Mouse (Mus musculus): ENCODE measurements around the gene Gm10354.
"Not testable (repeated sequence)": the region's sequence is repeated elsewhere in the genome, so short reads cannot be mapped to it uniquely, and the experiment has no call there.

The Gm10354 gene

DNA sequence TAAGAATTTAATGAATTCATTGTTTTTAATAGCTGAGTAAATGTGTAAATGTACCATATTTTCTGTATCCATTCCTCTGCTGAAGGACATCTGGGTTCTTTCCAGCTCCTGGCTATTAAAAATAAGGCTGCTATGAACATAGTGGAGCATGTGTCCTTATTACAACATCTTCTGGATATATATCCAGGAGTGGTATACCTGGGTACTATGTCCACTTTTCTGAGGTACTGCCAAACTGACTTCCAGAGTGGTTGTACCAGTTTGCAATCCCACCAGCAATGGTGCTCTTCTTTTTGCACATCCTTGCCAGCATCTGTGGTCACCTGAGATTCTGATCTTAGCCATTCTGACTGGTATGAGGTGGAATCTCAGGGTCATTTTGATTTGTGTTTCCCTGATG, 25.1 kb downstream of the Gm10354 start:
- not testable (repeated sequence) for DNase-seq

GRCm38 (mm10) chr5:14952749-14953148, 26.0 kb downstream of the Gm10354 start:
- not testable (repeated sequence) for DNase-seq

- not testable (repeated sequence) for DNase-seq
These were observed 26.9 kb downstream of the Gm10354 start for GRCm38 (mm10) chr5:14951822-14952221.

- DNase-seq, result not testable (repeated sequence)
These were observed 31.1 kb downstream of the Gm10354 start for GRCm38 (mm10) chr5:14947482-14948198.

GRCm38 (mm10) chr5:14945524-14945923, 33.2 kb downstream of the Gm10354 start:
- not testable (repeated sequence) for DNase-seq

DNA sequence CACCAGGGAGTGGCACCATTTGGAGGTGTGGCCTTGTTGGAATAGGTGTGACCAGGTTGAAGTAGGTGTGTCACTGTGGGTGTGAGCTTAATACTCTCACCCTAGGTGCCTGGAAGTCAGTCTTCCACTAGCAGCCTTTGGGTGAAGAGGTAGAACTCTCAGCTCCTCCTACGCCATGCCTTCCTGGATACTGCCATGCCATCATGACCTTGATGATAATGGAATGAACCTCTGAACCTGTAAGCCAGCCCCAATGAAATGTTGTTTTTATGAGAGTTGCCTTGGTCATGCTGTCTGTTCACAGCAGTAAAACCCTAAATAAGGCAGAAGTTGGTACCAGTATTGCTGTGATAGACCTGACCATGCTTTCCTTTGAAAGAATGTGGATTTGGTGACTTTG, 37.7 kb downstream of the Gm10354 start:
- DNase-seq, result not testable (repeated sequence)

GRCm38 (mm10) chr5:14938329-14938728, 40.4 kb downstream of the Gm10354 start, which contains the start of gene Speer4e:
Speer4e (minus strand) TSS chr5:14938429.
- not testable (repeated sequence) for DNase-seq

DNA sequence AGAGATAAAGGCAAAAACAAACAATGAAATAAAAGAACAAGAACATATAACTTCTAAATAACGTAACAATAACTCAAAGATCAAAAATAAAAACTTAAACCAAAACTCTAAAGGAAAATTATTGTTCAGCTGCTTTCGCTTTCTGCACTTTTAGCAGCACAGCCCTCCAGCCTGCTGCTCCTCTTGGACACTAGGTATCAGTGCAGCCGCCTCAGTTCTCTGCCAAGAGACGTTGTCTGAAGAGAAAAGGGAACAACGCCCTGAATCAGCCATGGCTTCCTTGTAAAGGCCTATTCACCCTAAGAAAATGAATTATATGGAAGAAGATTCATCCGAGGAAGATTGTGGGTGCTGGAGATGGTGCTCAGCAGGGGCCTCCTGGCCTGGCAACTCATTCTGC, 45.0 kb downstream of the Gm10354 start:
- DNase-seq, result not testable (repeated sequence)

- not testable (repeated sequence) for DNase-seq
These were observed 51.7 kb downstream of the Gm10354 start for GRCm38 (mm10) chr5:14927047-14927446.
